Mouse (Mus musculus) bone marrow, adult 2 months (tissue): ENCODE data around the gene Igfbpl1.

Experiments
- CTCF ChIP-seq: fragments of 200-500 bp; IDR thresholded peaks from 2 replicates; pipeline ENCODE4 v1.5.1; 2011; ENCODE audit warnings: low read length, control low read depth; ENCODE audit not compliant: control insufficient read depth, insufficient read depth
- POLR2A ChIP-seq: fragments of 200-500 bp; IDR thresholded peaks from 2 replicates; pipeline ENCODE4 v1.6.1; 2011; ENCODE audit warnings: low read depth, mild to moderate bottlenecking, control low read depth, low read length, borderline replicate concordance; ENCODE audit not compliant: control insufficient read depth

GRCm38 (mm10) chr4:45846263-45846662, 19.5 kb upstream of the Igfbpl1 start:
- no peak for TF ChIP-seq CTCF
- no peak for TF ChIP-seq POLR2A
